Mouse (Mus musculus) liver, adult 2 months (tissue): ENCODE measurements around the gene Cdk14. TPM values are rescaled to one million over a fixed set of nuclear protein-coding genes. Genes with fewer than 3 reads are reported as not detected.

ENCODE experiments used
- DNase-seq: peaks from one replicate; pipeline ENCODE4 v3.0.0-alpha.2; 2011; ENCODE audit warnings: low read depth, low spot score; ENCODE audit errors: extremely low read depth
- H3K27ac ChIP-seq: fragments of 200-500 bp; replicated peaks from 2 replicates; pipeline ENCODE4 v1.5.1; 2012; ENCODE audit warnings: low read depth, mild to moderate bottlenecking, control low read depth, inconsistent platforms, low read length; ENCODE audit not compliant: insufficient read depth
- H3K27me3 ChIP-seq: fragments of 200-500 bp; 2 replicates; pipeline ENCODE4 v1.6.1; 2012; ENCODE audit warnings: mild to moderate bottlenecking, moderate library complexity, low read length, inconsistent platforms; ENCODE audit not compliant: control insufficient read depth, insufficient read depth
- H3K36me3 ChIP-seq: fragments of 200-500 bp; 2 replicates; pipeline ENCODE4 v1.6.1; 2012; ENCODE audit warnings: low read length, inconsistent platforms; ENCODE audit not compliant: control insufficient read depth, insufficient read depth
- H3K4me1 ChIP-seq: fragments of 200-500 bp; 2 replicates; pipeline ENCODE4 v1.6.1; 2011; ENCODE audit warnings: low read length; ENCODE audit not compliant: control insufficient read depth, insufficient read depth
- H3K4me3 ChIP-seq: fragments of 200-500 bp; 2 replicates; pipeline ENCODE4 v1.5.1; 2011; ENCODE audit warnings: low read depth, mild to moderate bottlenecking, control low read depth, low read length, moderate library complexity; ENCODE audit not compliant: insufficient read depth
- H3K79me2 ChIP-seq: fragments of 200-500 bp; 2 replicates; pipeline ENCODE4 v1.6.1; 2012; ENCODE audit warnings: inconsistent platforms, mild to moderate bottlenecking, low read length, moderate library complexity; ENCODE audit not compliant: control insufficient read depth, insufficient read depth
- H3K9ac ChIP-seq: fragments of 200-500 bp; 2 replicates; pipeline ENCODE4 v1.6.1; 2012; ENCODE audit warnings: low read depth, mild to moderate bottlenecking, control low read depth, inconsistent platforms, low read length
- CTCF ChIP-seq: fragments of 200-500 bp; IDR thresholded peaks from 2 replicates; pipeline ENCODE4 v1.5.1; 2011; ENCODE audit warnings: low read depth, low read length, control low read depth
- POLR2A ChIP-seq: fragments of 200-500 bp; IDR thresholded peaks from 2 replicates; pipeline ENCODE4 v1.6.1; 2011; ENCODE audit warnings: low read length, control low read depth; ENCODE audit not compliant: insufficient read depth; ENCODE audit errors: extremely low read depth
- WGBS: fragments of 180-500 bp; shearing (Covaris S2); methylation state at CpG from one replicate; pipeline ENCODE4 v1.1.7; 2018; 5-methylcytosine and 5-hydroxymethylcytosine counted together
- polyA plus RNA-seq: library from polyadenylated mRNA; depleted of rRNA; stranded (reverse); fragments of >200 nt; gene quantifications from 2 replicates; pipeline ENCODE4 v1.2.3, GENCODE M21; 2012
- total RNA-seq: library from RNA; depleted of rRNA; stranded (reverse); fragments of >200 nt; gene quantifications from 2 replicates; pipeline ENCODE4 v1.2.3, GENCODE M21; 2014

The Cdk14 gene
- total and polyA plus RNA-seq, 2 experiments = 0.31 to 2.7 TPM

GRCm38 (mm10) chr5:5291321-5291991 is 128.7 kb downstream of the Cdk14 start:
- Histone ChIP-seq H3K27me3 (no peaks in the 10 kb centered on the region), H3K9ac (no peak overlapping the region), H3K4me3 (no peak overlapping the region), H3K36me3 (no peaks in the 10 kb centered on the region), H3K79me2 (no peaks in the 10 kb centered on the region), H3K27ac (no peak overlapping the region), H3K4me1 (no peaks in the 10 kb centered on the region)
- WGBS = 55% methylated on average over 6 of the region's 6 CpGs
- TF ChIP-seq CTCF (no peak), POLR2A (no peak)
- DNase-seq = no peak

GRCm38 (mm10) chr5:5290714-5291113 is 129.4 kb downstream of the Cdk14 start:
- Histone ChIP-seq H3K27ac (no peak overlapping the region), H3K9ac (no peak overlapping the region), H3K36me3 (no peaks in the 10 kb centered on the region), H3K27me3 (no peaks in the 10 kb centered on the region), H3K4me1 (no peaks in the 10 kb centered on the region), H3K79me2 (no peaks in the 10 kb centered on the region), H3K4me3 (no peak overlapping the region)
- 60% methylated on average over 4 of the region's 4 CpGs for WGBS
- TF ChIP-seq CTCF (no peak), POLR2A (no peak)
- no peak for DNase-seq

GRCm38 (mm10) chr5:5285876-5286275 is 134.2 kb downstream of the Cdk14 start:
- Histone ChIP-seq H3K27ac (no peak overlapping the region), H3K4me1 (no peaks in the 10 kb centered on the region), H3K27me3 (no peaks in the 10 kb centered on the region), H3K36me3 (no peaks in the 10 kb centered on the region), H3K79me2 (no peaks in the 10 kb centered on the region), H3K9ac (no peak overlapping the region), H3K4me3 (no peak overlapping the region)
- TF ChIP-seq POLR2A (no peak), CTCF (no peak)
- no peak for DNase-seq
- WGBS = 55% methylated on average over 3 of the region's 3 CpGs

- H3K27ac ChIP-seq = no peak overlapping the region
- no peaks in the 10 kb centered on the region for H3K79me2 ChIP-seq
- H3K27me3 ChIP-seq = no peaks in the 10 kb centered on the region
- H3K4me1 ChIP-seq = no peaks in the 10 kb centered on the region
- TF ChIP-seq CTCF = no peak
- no peak for TF ChIP-seq POLR2A
- DNase-seq = no peak
- H3K4me3 ChIP-seq = no peak overlapping the region
- 84% methylated on average over 5 of the region's 5 CpGs for WGBS
- H3K36me3 ChIP-seq = no peaks in the 10 kb centered on the region
- H3K9ac ChIP-seq = no peak overlapping the region
These were observed 135.6 kb downstream of the Cdk14 start for GRCm38 (mm10) chr5:5284531-5284930.

- Histone ChIP-seq H3K79me2 (no peaks in the 10 kb centered on the region), H3K27me3 (no peaks in the 10 kb centered on the region), H3K27ac (no peak overlapping the region), H3K4me3 (no peak overlapping the region), H3K4me1 (no peaks in the 10 kb centered on the region), H3K9ac (no peak overlapping the region), H3K36me3 (no peaks in the 10 kb centered on the region)
- 80% methylated on average over 6 of the region's 6 CpGs for WGBS
- no peak for TF ChIP-seq CTCF
- TF ChIP-seq POLR2A = no peak
- no peak for DNase-seq
These were observed 136.2 kb downstream of the Cdk14 start for GRCm38 (mm10) chr5:5283756-5284430.

GRCm38 (mm10) chr5:5282425-5282824 is 137.7 kb downstream of the Cdk14 start:
- 93% methylated on average over 5 of the region's 5 CpGs for WGBS
- DNase-seq = no peak
- H3K79me2 ChIP-seq = no peaks in the 10 kb centered on the region
- H3K4me1 ChIP-seq = no peaks in the 10 kb centered on the region
- H3K27me3 ChIP-seq = no peaks in the 10 kb centered on the region
- no peak overlapping the region for H3K27ac ChIP-seq
- H3K36me3 ChIP-seq = no peaks in the 10 kb centered on the region
- TF ChIP-seq CTCF (no peak), POLR2A (no peak)
- H3K4me3 ChIP-seq = no peak overlapping the region
- H3K9ac ChIP-seq = no peak overlapping the region
